Mouse (Mus musculus): Measurements from ENCODE around the gene Cdkn3.

GRCm38 (mm10) chr14:46767116-46767515 is 6.8 kb downstream of the Cdkn3 start:
- TF ChIP-seq EP300 (IDR thresholded peaks at IDR 0.05) (no peak), CTCF (IDR thresholded peaks at IDR 0.05) (no peak)

Data from lung, postnatal 0 days (tissue).